Mouse (Mus musculus) olfactory bulb, adult 2 months (tissue): ENCODE measurements around the gene Ly6f. TPM values are rescaled to one million over a fixed set of nuclear protein-coding genes. Genes with fewer than 3 reads are reported as not detected.
"Not testable (repeated sequence)": the region's sequence is repeated elsewhere in the genome, so short reads cannot be mapped to it uniquely, and the experiment has no call there.

ENCODE experiments used
- H3K27ac ChIP-seq: fragments of 200-500 bp; 2 replicates; pipeline ENCODE4 v1.5.1; 2012; ENCODE audit warnings: low read depth, low read length; ENCODE audit not compliant: insufficient read depth
- H3K4me1 ChIP-seq: fragments of 200-500 bp; 2 replicates; pipeline ENCODE4 v1.6.1; 2012; ENCODE audit warnings: low read length; ENCODE audit not compliant: control insufficient read depth, insufficient read depth
- H3K4me3 ChIP-seq: fragments of 200-500 bp; 2 replicates; pipeline ENCODE4 v1.5.1; 2012; ENCODE audit warnings: mild to moderate bottlenecking, low read depth, low read length, moderate library complexity; ENCODE audit not compliant: insufficient read depth
- CTCF ChIP-seq: fragments of 200-500 bp; IDR thresholded peaks from 2 replicates; pipeline ENCODE4 v1.5.1; 2012; ENCODE audit warnings: low read depth, mild to moderate bottlenecking, low read length, moderate library complexity; ENCODE audit not compliant: insufficient read depth
- POLR2A ChIP-seq: fragments of 200-500 bp; IDR thresholded peaks from 2 replicates; pipeline ENCODE4 v1.6.1; 2012; ENCODE audit warnings: mild to moderate bottlenecking, low read depth, low read length, moderate library complexity; ENCODE audit not compliant: insufficient read depth
- WGBS: fragments of 180-500 bp; shearing (Covaris S2); methylation state at CpG from one replicate; pipeline ENCODE4 v1.1.7; 2018; 5-methylcytosine and 5-hydroxymethylcytosine counted together
- polyA plus RNA-seq: library from polyadenylated mRNA; stranded (reverse); fragments of >200 nt; gene quantifications from 2 replicates; pipeline ENCODE4 v1.2.4, GENCODE M21; 2012; ENCODE audit warnings: low replicate concordance; ENCODE audit not compliant: missing spikeins, insufficient read depth, insufficient read length

Gene Ly6f
- polyA plus RNA-seq, 1 experiment: not detected

DNA sequence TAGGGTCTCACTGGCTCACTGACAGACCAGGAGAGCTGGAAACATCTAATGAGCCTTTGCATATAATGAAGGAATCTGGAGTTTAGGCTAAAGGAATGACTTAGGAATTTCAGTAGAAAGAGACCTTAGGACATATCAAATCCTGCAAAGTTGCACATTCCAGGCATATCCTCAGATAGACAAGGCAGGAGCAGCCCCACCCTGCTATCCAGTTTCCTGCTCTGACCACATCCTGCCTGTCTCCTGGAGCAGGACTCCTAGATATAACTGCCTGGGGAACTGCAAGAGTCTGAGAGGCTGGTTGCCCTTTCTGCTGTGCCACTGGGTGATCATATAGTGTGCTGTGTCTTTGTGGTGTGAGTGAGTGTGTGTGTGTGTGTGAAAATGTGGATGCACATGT is 1.9 kb downstream of the Ly6f start:
- H3K4me1 ChIP-seq: no peaks in the 10 kb centered on the region
- TF ChIP-seq POLR2A (no peak), CTCF (no peak)
- no peak overlapping the region for H3K4me3 ChIP-seq
- H3K27ac ChIP-seq: no peak overlapping the region

DNA sequence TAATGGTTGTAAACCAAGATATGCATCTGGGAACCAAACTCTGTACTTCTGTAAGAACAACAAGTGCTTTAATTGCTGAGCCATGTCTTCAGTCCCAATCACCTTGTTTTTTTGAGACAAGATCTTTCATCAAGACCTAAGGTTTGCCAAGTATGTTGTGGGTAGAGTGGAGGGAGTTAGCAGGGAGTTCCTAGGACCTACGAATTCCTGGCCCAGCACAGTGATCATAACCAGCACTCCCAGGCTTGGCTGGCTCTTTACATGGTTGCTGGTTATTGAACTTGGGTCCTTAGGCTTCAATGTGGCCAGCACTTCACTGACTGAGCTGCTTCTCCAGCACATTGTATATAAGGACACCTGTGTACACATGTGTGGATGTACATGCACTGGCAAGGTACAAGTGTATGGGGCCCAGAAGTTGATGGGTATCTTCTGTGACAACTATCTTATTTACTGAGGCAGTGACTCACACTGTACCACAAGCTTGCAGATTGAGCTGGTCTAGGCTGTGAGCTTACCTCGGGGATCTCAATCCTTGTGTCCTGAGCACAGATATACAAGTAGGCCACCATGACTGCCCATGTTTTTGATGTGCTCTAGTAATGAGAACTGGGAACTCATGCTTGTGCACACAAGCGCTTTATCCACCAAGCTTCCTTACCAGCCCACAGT is 2.6 kb downstream of the Ly6f start:
- TF ChIP-seq POLR2A (no peak), CTCF (no peak)
- no peaks in the 10 kb centered on the region for H3K4me1 ChIP-seq
- no peak overlapping the region for H3K4me3 ChIP-seq
- WGBS: 91% methylated on average over 3 of the region's 3 CpGs
- no peak overlapping the region for H3K27ac ChIP-seq

GRCm38 (mm10) chr15:75271426-75271825 is 3.2 kb downstream of the Ly6f start:
- H3K4me3 ChIP-seq: no peak overlapping the region
- H3K4me1 ChIP-seq: no peaks in the 10 kb centered on the region
- H3K27ac ChIP-seq: no peak overlapping the region
- WGBS: 81% methylated on average over 1 of the region's 1 CpGs
- no peak for TF ChIP-seq CTCF
- TF ChIP-seq POLR2A: no peak

DNA sequence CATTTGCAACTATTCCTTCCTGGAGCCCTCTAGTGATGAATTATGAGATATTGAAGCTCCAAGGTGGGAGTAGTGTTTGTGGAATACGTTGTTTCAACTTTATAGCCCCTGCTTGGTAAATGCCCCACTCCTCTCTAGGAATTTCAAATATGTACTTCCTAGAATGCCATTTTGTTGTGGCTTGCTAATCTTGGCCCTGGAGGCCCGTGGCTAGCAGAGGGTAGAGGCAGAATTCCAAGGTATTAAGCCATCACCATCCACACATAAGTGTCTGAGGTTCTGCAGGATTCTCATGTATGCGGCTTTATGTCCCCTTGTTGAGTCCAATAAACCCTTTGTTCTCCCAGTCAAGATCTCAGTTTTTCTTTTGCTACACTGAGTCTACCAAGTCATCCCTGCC is 3.7 kb downstream of the Ly6f start:
- WGBS: 68% methylated on average over 3 of the region's 3 CpGs
- H3K27ac ChIP-seq: no peak overlapping the region
- no peak overlapping the region for H3K4me3 ChIP-seq
- H3K4me1 ChIP-seq: no peaks in the 10 kb centered on the region
- no peak for TF ChIP-seq POLR2A
- no peak for TF ChIP-seq CTCF

- H3K4me1 ChIP-seq, H3K4me3 ChIP-seq, H3K27ac ChIP-seq: not testable (repeated sequence)
- WGBS: 73% methylated on average over 5 of the region's 5 CpGs
Observed at GRCm38 (mm10) chr15:75281991-75282390, 13.8 kb downstream of the Ly6f start.

- H3K4me3 ChIP-seq, H3K27ac ChIP-seq, H3K4me1 ChIP-seq: not testable (repeated sequence)
- 88% methylated on average over 4 of the region's 4 CpGs for WGBS
Observed at GRCm38 (mm10) chr15:75286512-75286911, 18.3 kb downstream of the Ly6f start.

DNA sequence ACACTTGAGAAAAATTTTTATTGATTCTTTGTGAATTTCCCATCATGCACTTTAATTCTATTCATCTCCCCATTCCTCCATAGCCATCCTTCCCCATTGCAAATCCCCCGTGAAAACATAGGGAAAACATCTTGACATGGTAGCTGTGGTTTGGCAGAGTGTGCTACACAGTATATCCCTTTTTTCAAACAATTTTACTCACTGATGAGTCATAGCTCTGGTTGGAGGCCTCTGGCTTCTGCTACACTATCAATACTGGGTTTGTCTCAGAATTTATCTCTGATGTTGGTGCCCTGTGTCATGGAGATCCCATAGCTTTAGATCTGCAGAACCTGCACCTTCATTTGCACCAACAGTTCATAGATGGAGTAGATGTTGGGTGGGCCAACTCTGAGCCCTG is 24.2 kb downstream of the Ly6f start:
- no peak overlapping the region for H3K4me3 ChIP-seq
- H3K4me1 ChIP-seq: no peaks in the 10 kb centered on the region
- no peak overlapping the region for H3K27ac ChIP-seq
- 91% methylated on average over 1 of the region's 1 CpGs for WGBS
- TF ChIP-seq CTCF (no peak), POLR2A (no peak)

DNA sequence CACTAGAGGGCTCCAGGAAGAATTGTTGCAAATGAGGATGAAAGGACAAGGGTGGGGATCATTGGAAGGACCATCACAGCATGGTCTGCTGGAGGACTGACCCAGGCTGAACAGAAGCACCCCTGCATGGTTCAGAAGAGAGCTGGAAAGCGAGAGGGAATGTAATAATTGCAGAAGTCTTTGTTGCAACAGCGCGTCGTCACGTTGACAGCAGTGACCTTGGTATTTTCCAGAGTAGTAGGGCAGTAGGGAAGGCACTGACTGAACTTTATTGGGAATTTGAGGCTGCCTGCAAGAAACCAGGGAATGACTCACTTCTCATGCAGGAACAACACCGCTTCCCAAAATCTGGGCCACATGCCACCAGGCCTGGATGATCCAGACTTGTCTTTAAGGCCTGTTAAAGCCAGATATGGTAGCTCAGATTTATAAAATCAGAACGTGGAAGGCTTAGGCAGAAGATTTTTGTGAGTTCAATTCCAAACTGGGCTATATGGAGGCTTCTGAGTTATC is 25.7 kb downstream of the Ly6f start:
- H3K4me1 ChIP-seq: no peaks in the 10 kb centered on the region
- WGBS: 86% methylated on average over 7 of the region's 7 CpGs
- TF ChIP-seq POLR2A (no peak), CTCF (no peak)
- no peak overlapping the region for H3K4me3 ChIP-seq
- H3K27ac ChIP-seq: no peak overlapping the region

GRCm38 (mm10) chr15:75306101-75306500 is 37.9 kb downstream of the Ly6f start:
- no peak overlapping the region for H3K4me3 ChIP-seq
- TF ChIP-seq POLR2A: no peak
- TF ChIP-seq CTCF: no peak
- no peaks in the 10 kb centered on the region for H3K4me1 ChIP-seq
- WGBS: 62% methylated on average over 1 of the region's 1 CpGs
- no peak overlapping the region for H3K27ac ChIP-seq

DNA sequence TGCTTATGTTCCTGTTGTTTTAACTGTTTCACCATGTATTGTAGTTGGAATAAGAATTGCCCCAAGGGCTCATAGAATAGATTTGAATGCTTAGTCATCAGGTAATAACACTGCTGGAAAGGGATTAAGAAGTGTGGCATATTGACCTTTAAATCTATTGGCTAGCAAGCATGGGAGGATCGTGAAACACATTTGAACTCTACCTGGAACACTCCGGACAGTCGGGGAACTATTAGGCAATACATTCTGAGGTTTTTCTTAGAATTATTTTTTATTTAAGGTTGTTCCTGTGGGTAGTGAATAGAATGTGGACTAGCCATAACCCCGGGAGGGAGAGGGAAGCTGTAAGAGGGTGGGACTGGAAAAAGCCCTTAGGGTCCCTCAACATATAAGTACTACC is 41.0 kb downstream of the Ly6f start:
- Histone ChIP-seq H3K27ac (no peak overlapping the region), H3K4me1 (no peaks in the 10 kb centered on the region), H3K4me3 (no peak overlapping the region)
- TF ChIP-seq CTCF (no peak), POLR2A (no peak)
- 90% methylated on average over 4 of the region's 4 CpGs for WGBS
